Mouse (Mus musculus) cerebellum, adult 11-12 months (tissue): Measurements from ENCODE around the gene Mypop.
A peak's percentile ranks its signal among the peaks of the same experiment; 100 is the strongest.

ENCODE experiments used
- DNase-seq: peaks from one replicate; pipeline ENCODE4 v3.0.0; 2022

The Mypop gene

DNA sequence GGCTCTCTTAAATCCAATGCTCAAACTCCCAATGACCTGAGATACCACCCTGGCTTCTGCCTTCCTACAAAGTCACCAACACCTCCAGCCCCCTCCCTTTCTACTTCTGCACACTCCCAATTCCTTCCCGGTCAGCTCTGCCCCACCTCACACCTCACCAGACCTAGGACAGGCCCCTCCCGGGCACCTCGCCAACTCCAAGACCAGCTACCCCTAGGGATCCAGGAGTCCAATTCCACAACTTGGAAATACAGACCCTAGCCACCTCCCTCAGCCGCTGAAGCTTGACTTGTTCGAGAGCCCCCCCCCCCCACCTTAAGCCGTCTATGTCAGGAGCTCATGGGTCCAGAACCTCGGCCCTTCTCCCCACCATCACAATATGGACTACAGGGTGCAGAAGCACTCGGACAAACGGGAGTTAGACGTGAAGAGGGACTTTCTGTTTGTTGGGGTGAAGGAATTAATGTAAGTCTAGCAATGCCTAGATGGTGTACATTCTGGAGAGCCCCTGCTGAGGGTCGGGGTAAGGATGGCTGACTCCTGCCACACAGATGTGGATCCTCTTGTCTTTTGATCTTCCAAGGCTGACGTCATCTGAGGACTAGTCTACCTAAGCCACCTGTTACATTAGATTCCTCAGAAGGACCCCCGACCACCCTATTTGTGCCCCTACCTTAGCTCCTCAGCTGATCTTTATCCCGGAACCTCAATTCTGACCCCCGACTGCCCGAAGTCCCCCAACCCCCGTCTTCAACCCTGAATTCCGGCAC, 31.3 kb downstream of the Mypop start:
- peak; percentile 65 for DNase-seq

- peak; percentile 84 for DNase-seq
Measured at GRCm38 (mm10) chr7:19023357-19023814, 32.3 kb downstream of the Mypop start, which contains the start of gene Foxa3. Gene Foxa3, minus strand, starts transcription at chr7:19023538.

- peak; percentile 96 for DNase-seq
Measured at GRCm38 (mm10) chr7:19024096-19024506, 33.1 kb downstream of the Mypop start, which contains the start of gene Sympk. Gene Sympk, plus strand, starts transcription at chr7:19024377.

DNA sequence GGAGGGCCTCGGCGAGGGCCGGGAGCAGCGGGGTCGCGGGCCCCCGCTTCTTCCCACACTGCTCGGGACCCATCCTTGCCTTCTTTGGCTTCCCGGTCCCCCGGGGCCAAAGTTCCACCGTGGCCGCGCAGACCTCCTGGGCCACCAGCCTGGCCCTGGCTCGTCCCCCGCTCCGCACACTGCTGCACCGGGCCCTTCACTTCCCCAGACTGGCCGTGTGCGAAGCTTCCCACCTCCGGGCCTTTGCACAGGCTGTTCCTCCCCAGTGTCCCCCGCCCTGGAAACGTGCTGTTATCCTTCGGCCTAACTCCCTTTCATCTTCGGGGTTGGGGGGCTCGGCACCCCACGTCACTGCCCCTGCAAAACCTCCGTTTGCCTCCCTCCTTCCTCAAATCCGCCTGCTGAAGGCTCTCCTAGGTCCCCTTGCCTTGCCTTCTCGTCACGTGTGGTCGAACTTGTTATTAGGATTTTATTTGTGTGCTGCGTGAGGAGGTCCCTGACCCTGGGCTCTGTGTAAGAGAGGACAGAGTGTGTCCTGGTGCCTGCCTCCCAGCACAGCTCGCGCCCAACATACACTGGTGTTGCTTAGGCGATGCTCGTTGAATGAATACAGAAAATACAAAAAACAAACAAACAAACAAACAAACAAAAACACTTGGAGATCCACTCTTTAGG, 33.7 kb downstream of the Mypop start:
- DNase-seq = peak; percentile 76

DNA sequence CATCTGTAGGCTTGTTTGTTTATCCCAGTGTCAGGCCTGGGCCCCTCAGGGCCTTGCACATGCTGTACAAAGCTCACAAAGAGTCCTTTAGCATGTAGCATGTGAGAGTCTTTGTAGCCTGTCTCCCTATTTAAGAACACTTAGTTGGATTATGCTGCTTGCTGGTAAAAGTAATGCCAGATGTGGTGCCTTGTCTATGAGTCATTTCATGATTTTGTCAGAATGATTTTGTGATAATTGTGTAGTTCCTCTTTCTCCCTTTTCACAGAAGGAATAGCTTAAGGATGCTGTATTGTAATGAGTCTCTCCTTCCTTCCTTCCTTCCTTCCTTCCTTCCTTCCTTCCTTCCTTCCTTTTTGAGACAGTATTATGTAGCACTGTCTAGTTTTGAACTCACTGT, 37.0 kb downstream of the Mypop start:
- DNase-seq = no peak

DNA sequence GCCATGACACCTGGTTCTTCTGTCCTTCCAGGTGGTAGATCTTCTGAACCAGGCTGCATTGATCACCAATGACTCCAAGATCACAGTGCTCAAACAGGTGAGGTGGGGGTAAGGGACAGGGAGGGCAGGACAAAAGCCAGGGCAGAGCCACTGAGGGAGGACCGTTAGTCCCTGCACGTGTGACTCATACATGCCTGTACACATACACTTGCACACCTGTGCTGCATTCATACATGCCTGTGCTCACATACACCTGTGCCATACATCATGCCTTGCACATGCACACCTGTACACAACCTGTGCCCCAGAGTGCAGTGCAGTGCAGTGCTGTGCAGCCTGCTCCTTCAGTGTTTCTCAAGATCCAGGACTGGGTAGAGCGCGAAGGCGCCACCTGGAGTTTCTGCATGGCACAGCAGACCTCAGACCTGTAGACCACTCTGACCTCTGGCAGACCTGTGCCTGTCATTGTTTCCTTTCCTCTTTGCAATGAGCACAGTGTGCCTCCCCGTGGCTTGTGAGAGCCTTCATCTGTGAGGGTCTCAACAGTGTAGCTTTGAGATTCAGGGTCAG, 38.1 kb downstream of the Mypop start:
- no peak for DNase-seq

- no peak for DNase-seq
Measured at GRCm38 (mm10) chr7:19031641-19032040, 40.6 kb downstream of the Mypop start.

GRCm38 (mm10) chr7:19044616-19045015, 53.6 kb downstream of the Mypop start:
- DNase-seq = no peak

DNA sequence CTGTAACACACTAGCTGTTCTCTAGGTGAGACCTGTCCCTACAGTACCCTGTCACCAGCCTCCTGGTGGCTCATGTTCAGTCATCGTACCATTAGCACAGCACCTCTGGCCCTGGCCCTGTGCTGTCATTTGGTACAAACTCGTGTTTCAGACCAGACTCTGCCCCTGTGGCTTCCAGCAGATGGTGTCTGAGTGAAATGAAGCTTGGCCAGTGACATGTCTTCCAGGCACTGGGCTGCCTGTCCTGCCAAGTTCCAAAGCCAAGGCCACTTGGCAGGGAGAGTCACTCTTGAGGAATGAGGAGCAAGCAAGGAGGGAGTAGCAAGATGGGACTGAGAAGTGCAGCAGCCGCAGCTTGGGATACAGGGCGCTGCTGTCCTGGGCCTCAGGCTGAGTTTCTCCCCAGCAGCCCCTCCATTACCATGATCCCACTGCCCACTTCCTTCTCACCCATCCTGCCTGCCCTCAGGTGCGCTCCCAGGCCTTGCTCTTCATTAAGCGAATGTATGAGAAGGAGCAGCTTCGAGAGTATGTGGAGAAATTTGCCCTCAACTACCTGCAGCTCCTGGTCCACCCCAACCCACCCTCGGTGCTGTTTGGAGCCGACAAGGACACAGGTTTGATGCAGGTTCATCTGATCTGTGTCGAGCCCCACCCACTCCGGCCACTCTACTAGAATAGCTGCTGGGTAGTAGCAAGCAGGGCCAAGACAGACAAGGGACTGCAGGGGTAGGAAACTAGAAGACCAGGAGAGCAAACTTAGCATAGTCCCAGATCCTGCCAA, 55.4 kb downstream of the Mypop start:
- peak; percentile 84 for DNase-seq

DNA sequence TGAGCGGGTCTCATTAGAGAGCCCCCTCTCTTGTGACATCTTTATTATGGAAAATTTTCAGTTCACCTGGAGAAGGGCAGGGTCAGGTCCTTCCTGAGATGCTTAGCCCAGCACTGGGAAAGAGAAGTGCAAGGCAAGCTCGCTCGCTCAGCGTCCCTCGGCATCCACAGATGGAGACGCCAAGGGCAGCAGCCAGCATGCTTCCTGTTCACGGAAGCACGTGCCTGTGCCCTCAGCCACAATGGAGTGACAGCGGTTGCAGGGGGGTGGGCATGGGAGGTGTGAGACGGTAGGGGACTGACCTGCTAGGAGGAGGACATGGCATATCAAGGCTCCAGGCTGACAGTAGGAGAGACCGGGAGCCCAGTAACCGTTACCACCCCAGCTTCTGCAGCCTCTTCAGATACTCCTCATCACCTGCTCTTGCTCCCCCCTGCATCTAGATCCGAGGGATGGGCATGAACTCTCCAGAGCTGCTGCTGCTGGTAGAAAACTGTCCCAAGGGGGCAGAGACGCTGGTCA, 57.0 kb downstream of the Mypop start:
- no peak for DNase-seq

GRCm38 (mm10) chr7:19049252-19049651, 58.2 kb downstream of the Mypop start:
- DNase-seq = no peak

DNA sequence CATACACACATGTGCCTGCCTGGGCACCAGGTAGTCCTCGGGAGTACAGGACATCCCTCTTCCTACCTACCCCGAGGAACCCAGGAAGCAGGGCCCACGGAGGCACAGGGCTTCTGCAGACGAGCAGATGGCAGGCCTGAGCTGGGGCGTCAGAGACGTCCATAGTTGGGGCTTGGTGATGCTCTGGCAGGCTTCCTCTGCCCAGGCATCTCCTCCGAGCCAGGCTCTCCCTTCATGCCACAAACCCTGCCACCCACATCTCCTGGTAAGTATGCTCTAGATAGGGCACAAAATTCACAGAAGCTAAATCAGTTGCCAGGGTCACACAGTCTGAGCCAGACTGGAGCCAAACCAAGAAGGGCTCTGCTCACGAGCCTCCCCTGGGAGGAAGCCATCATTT, 59.1 kb downstream of the Mypop start:
- no peak for DNase-seq

- no peak for DNase-seq
Measured at GRCm38 (mm10) chr7:19051161-19051560, 60.1 kb downstream of the Mypop start.
